ENCODE assay signal across 22 mouse cellular contexts in the genomic region with DNA sequence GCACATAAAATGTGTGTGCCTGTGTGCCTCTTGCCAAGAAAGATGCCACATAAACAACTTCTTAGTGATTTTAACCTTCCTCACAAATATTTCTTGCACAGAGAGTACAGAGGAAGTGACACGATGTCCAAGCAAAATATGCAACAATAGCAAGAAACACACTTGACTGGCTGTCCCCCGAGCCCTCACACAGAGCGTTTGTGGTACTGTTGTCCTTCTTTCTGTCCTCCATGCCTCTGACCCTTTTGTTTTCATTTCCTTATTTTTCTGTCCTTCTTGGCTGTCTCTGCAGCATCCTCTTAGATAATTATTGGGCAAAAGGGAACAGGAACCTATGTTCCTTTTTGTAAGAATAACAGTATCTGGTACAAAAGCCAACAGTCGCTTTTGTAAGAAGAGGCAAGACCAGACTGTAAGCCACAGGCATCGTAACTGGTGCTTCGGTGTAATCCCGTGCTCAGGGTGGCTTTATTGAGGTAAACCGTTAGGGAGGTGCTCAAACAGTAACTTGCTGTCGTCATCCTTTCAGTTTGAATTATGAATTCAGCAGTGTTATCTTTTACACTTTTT. TPM values are rescaled to one million over a fixed set of nuclear protein-coding genes. Genes with fewer than 3 reads are reported as not detected.
A peak's percentile ranks its signal among the peaks of the same experiment; 100 is the strongest.
DNase-seq lines count a peak whose midpoint lies in the region; ATAC-seq lines count a peak whose summit lies in the region.
"Had no signal": no experiment of that assay in that cellular context is flagged by ENCODE, and none has a peak within 500 bp of the region (broad histone marks: within the 10 kb centered on the region; RNA-seq: fewer than 3 reads in every experiment).

No protein-coding gene starts in this region.

- no peak for ATAC-seq in forebrain, embryonic 11.5 days (replicated peaks; ENCODE audit: low FRiP score)
- ATAC-seq: forebrain, postnatal 0 days; midbrain, embryonic 16.5 days had no signal

- no peaks in the 10 kb centered on the region for H3K4me1 ChIP-seq in forebrain, embryonic 11.5 days (replicated peaks; ENCODE audit: control insufficient read depth, insufficient read depth, low read length)
- H3K4me1 ChIP-seq: limb, embryonic 13.5 days; neural tube, embryonic 15.5 days had no signal

- H3K4me3 ChIP-seq in forebrain, embryonic 11.5 days (ENCODE audit: low read depth, low read length): no peak overlapping the region
- H3K4me3 ChIP-seq: limb, embryonic 13.5 days; neural tube, embryonic 15.5 days had no signal

- no peaks in the 10 kb centered on the region for H3K36me3 ChIP-seq in forebrain, embryonic 11.5 days (ENCODE audit: control insufficient read depth, insufficient read depth, low read length)
- H3K36me3 ChIP-seq: limb, embryonic 13.5 days; neural tube, embryonic 15.5 days had no signal

- H3K27ac ChIP-seq in forebrain, embryonic 11.5 days (ENCODE audit: low read depth, low read length): no peak overlapping the region
- H3K27ac ChIP-seq: kidney, postnatal 0 days; limb, embryonic 13.5 days; neural tube, embryonic 15.5 days had no signal

- intact Hi-C loops in heart, postnatal 14 days (cut with DNase I): no loop called here
- intact Hi-C loops in heart, postnatal 25 days (cut with DNase I): no loop called here

- H3K9ac ChIP-seq in forebrain, embryonic 11.5 days (ENCODE audit: low read length): no peak overlapping the region
- H3K9ac ChIP-seq: forebrain, postnatal 0 days; limb, embryonic 13.5 days; lung, embryonic 14.5 days; neural tube, embryonic 15.5 days had no signal

- WGBS in forebrain, embryonic 11.5 days: 84% methylated on average over 9 of the region's 9 CpGs

- no peaks in the 10 kb centered on the region for H3K27me3 ChIP-seq in forebrain, embryonic 11.5 days (ENCODE audit: control insufficient read depth, insufficient read depth, low read length)
- H3K27me3 ChIP-seq: limb, embryonic 13.5 days; neural tube, embryonic 15.5 days had no signal

- no peak overlapping the region for H3K4me2 ChIP-seq in forebrain, embryonic 11.5 days (ENCODE audit: low read depth, low read length, severe bottlenecking)
- H3K4me2 ChIP-seq: limb, embryonic 13.5 days; lung, embryonic 14.5 days; neural tube, embryonic 15.5 days had no signal

- DNase-seq in heart, adult 11 months: peak; percentile 96
- DNase-seq in heart, postnatal 14 days: no peak
- DNase-seq in kidney, postnatal 14 days: peak; percentile 10
- no peak for DNase-seq in kidney, adult 9 months
- DNase-seq in adipocyte (ENCODE audit: low spot score): peak; percentile 52
- DNase-seq in heart, postnatal 25 days (ENCODE audit: low spot score): peak; percentile 10
- no peak for DNase-seq in right cerebral cortex, postnatal 25 days
- DNase-seq in forebrain, embryonic 11.5 days (ENCODE audit: low spot score): no peak
- DNase-seq: cerebellum, adult 9-11 months; embryo, embryonic 11 days; forebrain, postnatal 0 days; gastrocnemius, postnatal 36 days; kidney, adult 11 months; layer of hippocampus, postnatal 36 days; lung, embryonic 14.5 days; right cerebral cortex, postnatal 4 days; thymus, adult 2 months had no signal

- H3K9me3 ChIP-seq in forebrain, embryonic 11.5 days (ENCODE audit: control insufficient read depth, low read length): no peaks in the 10 kb centered on the region
- H3K9me3 ChIP-seq: limb, embryonic 13.5 days; neural tube, embryonic 15.5 days had no signal

RNA-seq across cellular contexts. Expression of gene Vcam1, which starts 32.7 kb away (rescaled TPM):
- total RNA-seq in heart, postnatal 14 days (2021): 10 to 100 TPM; 11.4 to 14.2 TPM
- total RNA-seq in heart, postnatal 25 days (2021): 10 to 100 TPM; 14.7 to 17.1 TPM
- polyA plus RNA-seq in forebrain, embryonic 11.5 days (2014; fragmentation: Nextera tagmentation; extraction: Ambion mirVana): 36.5 and 39.5 TPM in 2 replicates
- total RNA-seq: MEL had no signal

Comparison
In these comparisons a context has a peak if more than half of its experiments do, and no peak if none do; other contexts are left out.
1. DNase-seq: peak in heart, adult 11 months (single experiment), kidney, postnatal 14 days (single experiment), adipocyte (single experiment) and heart, postnatal 25 days (single experiment); none in heart, postnatal 14 days (0 of 2), kidney, adult 9 months (single experiment), right cerebral cortex, postnatal 25 days (single experiment) and forebrain, embryonic 11.5 days (single experiment).